Mouse (Mus musculus) thymus, adult 2 months (tissue): ENCODE measurements around the gene Tpgs1. TPM values are rescaled to one million over a fixed set of nuclear protein-coding genes. Genes with fewer than 3 reads are reported as not detected.

Experiments used
- DNase-seq: peaks from one replicate; pipeline ENCODE4 v3.0.0; 2021
- H3K27ac ChIP-seq: fragments of 200-500 bp; 2 replicates; pipeline ENCODE4 v1.5.1; 2012; ENCODE audit warnings: low read length, control low read depth; ENCODE audit not compliant: control insufficient read depth, insufficient read depth
- H3K27me3 ChIP-seq: fragments of 200-500 bp; 2 replicates; pipeline ENCODE4 v1.6.1; 2012; ENCODE audit warnings: mild to moderate bottlenecking, low read length, moderate library complexity, mixed read lengths; ENCODE audit not compliant: control insufficient read depth, insufficient read depth
- H3K36me3 ChIP-seq: fragments of 200-500 bp; 2 replicates; pipeline ENCODE4 v1.6.1; 2012; ENCODE audit warnings: mild to moderate bottlenecking, low read length, moderate library complexity; ENCODE audit not compliant: control insufficient read depth, insufficient read depth
- H3K4me1 ChIP-seq: fragments of 200-500 bp; replicated peaks from 2 replicates; pipeline ENCODE4 v1.6.1; 2012; ENCODE audit warnings: low read length; ENCODE audit not compliant: control insufficient read depth, insufficient read depth
- H3K4me3 ChIP-seq: fragments of 200-500 bp; 2 replicates; pipeline ENCODE4 v1.5.1; 2012; ENCODE audit warnings: mild to moderate bottlenecking, low read length, control low read depth, moderate library complexity; ENCODE audit not compliant: control insufficient read depth, insufficient read depth
- CTCF ChIP-seq: fragments of 200-500 bp; IDR thresholded peaks from 2 replicates; pipeline ENCODE4 v1.5.1; 2012; ENCODE audit warnings: mild to moderate bottlenecking, control low read depth, low read length, moderate library complexity, borderline replicate concordance; ENCODE audit not compliant: control insufficient read depth, poor library complexity, insufficient read depth; ENCODE audit errors: extremely low read depth
- POLR2A ChIP-seq: fragments of 200-500 bp; IDR thresholded peaks from 2 replicates; pipeline ENCODE4 v1.6.1; 2012; ENCODE audit warnings: mild to moderate bottlenecking, low read length, control low read depth, moderate library complexity; ENCODE audit not compliant: control insufficient read depth, poor library complexity, insufficient read depth; ENCODE audit errors: extremely low read depth
- WGBS: fragments of 180-500 bp; shearing (Covaris S2); methylation state at CpG from one replicate; pipeline ENCODE4 v1.1.7; 2018; 5-methylcytosine and 5-hydroxymethylcytosine counted together
- polyA plus RNA-seq: library from polyadenylated mRNA; depleted of rRNA; stranded (reverse); fragments of >200 nt; gene quantifications from 2 replicates; pipeline ENCODE4 v1.2.3, GENCODE M21; 2012

Tpgs1 gene
- polyA plus RNA-seq, 1 experiment, result 92.3 TPM

- H3K4me1 ChIP-seq, result 0 out of 2 replicates have a peak, but pooled peaks cover 5% of the 10 kb centered on the region
- no peak within 1 kb of the TSS for H3K4me3 ChIP-seq
- 97% methylated on average over 4 of the region's 4 CpGs for WGBS
- H3K27me3 ChIP-seq, result no peaks in the 10 kb centered on the region
- no peak for TF ChIP-seq CTCF
- no peak for TF ChIP-seq POLR2A
- H3K36me3 ChIP-seq, result peaks cover 38% of the 10 kb centered on the region
- DNase-seq, result no peak
- H3K27ac ChIP-seq, result no peak within 1 kb of the TSS
Measured at GRCm38 (mm10) chr10:79688720-79689119, 19.6 kb downstream of the Tpgs1 start, which contains the start of gene Gzmm. TSS of gene Gzmm (plus strand) at chr10:79689020.

- no peak for DNase-seq
- 86% methylated on average over 3 of the region's 3 CpGs for WGBS
- Histone ChIP-seq H3K27me3 (no peaks in the 10 kb centered on the region), H3K27ac (no peak overlapping the region), H3K36me3 (peaks cover 38% of the 10 kb centered on the region), H3K4me1 (0 out of 2 replicates have a peak, but pooled peaks cover 1% of the 10 kb centered on the region), H3K4me3 (no peak overlapping the region)
- TF ChIP-seq CTCF (no peak), POLR2A (no peak)
Measured at GRCm38 (mm10) chr10:79689178-79689577, 20.0 kb downstream of the Tpgs1 start.

GRCm38 (mm10) chr10:79691986-79692548 lies 22.9 kb downstream of the Tpgs1 start:
- Histone ChIP-seq H3K27ac (no peak overlapping the region), H3K27me3 (no peaks in the 10 kb centered on the region), H3K36me3 (peaks cover 22% of the 10 kb centered on the region), H3K4me3 (no peak overlapping the region), H3K4me1 (0 out of 2 replicates have a peak, but pooled peaks cover 4% of the 10 kb centered on the region)
- WGBS, result 91% methylated on average over 2 of the region's 2 CpGs
- TF ChIP-seq POLR2A (no peak), CTCF (no peak)
- DNase-seq, result no peak

GRCm38 (mm10) chr10:79693580-79694378 lies 24.6 kb downstream of the Tpgs1 start:
- 89% methylated on average over 12 of the region's 12 CpGs for WGBS
- DNase-seq, result no peak
- Histone ChIP-seq H3K27me3 (no peaks in the 10 kb centered on the region), H3K27ac (no peak overlapping the region), H3K4me3 (no peak overlapping the region), H3K4me1 (0 out of 2 replicates have a peak, but pooled peaks cover 4% of the 10 kb centered on the region), H3K36me3 (peaks cover 5% of the 10 kb centered on the region)
- TF ChIP-seq CTCF (no peak), POLR2A (no peak)

GRCm38 (mm10) chr10:79694379-79694655 lies 25.1 kb downstream of the Tpgs1 start:
- no peak overlapping the region for H3K27ac ChIP-seq
- no peak for TF ChIP-seq CTCF
- TF ChIP-seq POLR2A, result no peak

GRCm38 (mm10) chr10:79695231-79696128 lies 26.3 kb downstream of the Tpgs1 start:
- Histone ChIP-seq H3K36me3 (no peaks in the 10 kb centered on the region), H3K27ac (no peak overlapping the region), H3K27me3 (no peaks in the 10 kb centered on the region), H3K4me1 (0 out of 2 replicates have a peak, but pooled peaks cover 4% of the 10 kb centered on the region), H3K4me3 (no peak overlapping the region)
- no peak for TF ChIP-seq POLR2A
- peak; percentile 84; the same call in 1 of the 2 replicates for TF ChIP-seq CTCF
- DNase-seq, result peak; percentile 73
- 68% methylated on average over 13 of the region's 13 CpGs for WGBS

More at GRCm38 (mm10) chr10:79694379-79694655, 25.1 kb downstream of the Tpgs1 start:
- DNase-seq, result no peak
- WGBS, result 93% methylated on average over 6 of the region's 6 CpGs
- Histone ChIP-seq H3K4me1 (0 out of 2 replicates have a peak, but pooled peaks cover 4% of the 10 kb centered on the region), H3K36me3 (no peaks in the 10 kb centered on the region; the same call in 1 of the 2 replicates), H3K27me3 (no peaks in the 10 kb centered on the region), H3K4me3 (no peak overlapping the region)

GRCm38 (mm10) chr10:79696129-79696651 lies 27.0 kb downstream of the Tpgs1 start:
- H3K36me3 ChIP-seq, result no peaks in the 10 kb centered on the region
- WGBS, result 88% methylated on average over 9 of the region's 9 CpGs
- no peak for DNase-seq
- no peaks in the 10 kb centered on the region for H3K27me3 ChIP-seq
- H3K27ac ChIP-seq, result no peak overlapping the region
- TF ChIP-seq CTCF, result no peak
- no peak for TF ChIP-seq POLR2A
- H3K4me3 ChIP-seq, result no peak overlapping the region
- H3K4me1 ChIP-seq, result 0 out of 2 replicates have a peak, but pooled peaks cover 4% of the 10 kb centered on the region
